Mouse (Mus musculus) urinary bladder, postnatal 0 days (tissue): Measurements from ENCODE around the gene Car1. TPM values are rescaled to one million over a fixed set of nuclear protein-coding genes. Genes with fewer than 3 reads are reported as not detected.

ENCODE experiments used
- polyA plus RNA-seq: library from polyadenylated mRNA; unstranded; fragments of >200 nt; fragmentation: Nextera tagmentation; extraction: Ambion mirVana; gene quantifications from 2 replicates; pipeline ENCODE4 v1.2.1, GENCODE M21; 2015

Gene Car1
- polyA plus RNA-seq, result 0.17 TPM in 1 of 2 replicates, not detected in the other

GRCm38 (mm10) chr3:14808211-14808610 lies at the start of gene Car1:
Gene Car1 (minus strand): TSS chr3:14808368.

Other genes with a start within 250 kb of the Car1 start
- 443 and 563 TPM in 2 replicates for gene 1810022K09Rik, start 197.1 kb downstream of the Car1 start, polyA plus RNA-seq
- 4.8 and 5.7 TPM in 2 replicates for gene Car13, start 166.6 kb downstream of the Car1 start, polyA plus RNA-seq
- gene Car3, start 55.1 kb upstream of the Car1 start, polyA plus RNA-seq, result 109 and 123 TPM in 2 replicates
- gene Car2, start 77.9 kb upstream of the Car1 start, polyA plus RNA-seq, result 17.7 and 22.4 TPM in 2 replicates